Mouse (Mus musculus) brain, embryonic 14.5 days (tissue): ENCODE results near the gene Zfp329.

Experiments used
- CTCF ChIP-seq: fragments of 200-500 bp; IDR thresholded peaks from 2 replicates; pipeline ENCODE4 v1.5.1; 2012; ENCODE audit warnings: inconsistent platforms, mild to moderate bottlenecking, moderate library complexity, borderline replicate concordance; ENCODE audit not compliant: insufficient read depth, insufficient read length; ENCODE audit errors: extremely low read depth
- POLR2A ChIP-seq: fragments of 200-500 bp; IDR thresholded peaks from 2 replicates; pipeline ENCODE4 v1.6.1; 2012; ENCODE audit warnings: mild to moderate bottlenecking, inconsistent platforms, borderline replicate concordance; ENCODE audit not compliant: poor library complexity, insufficient read depth, insufficient read length, severe bottlenecking; ENCODE audit errors: extremely low read depth

DNA sequence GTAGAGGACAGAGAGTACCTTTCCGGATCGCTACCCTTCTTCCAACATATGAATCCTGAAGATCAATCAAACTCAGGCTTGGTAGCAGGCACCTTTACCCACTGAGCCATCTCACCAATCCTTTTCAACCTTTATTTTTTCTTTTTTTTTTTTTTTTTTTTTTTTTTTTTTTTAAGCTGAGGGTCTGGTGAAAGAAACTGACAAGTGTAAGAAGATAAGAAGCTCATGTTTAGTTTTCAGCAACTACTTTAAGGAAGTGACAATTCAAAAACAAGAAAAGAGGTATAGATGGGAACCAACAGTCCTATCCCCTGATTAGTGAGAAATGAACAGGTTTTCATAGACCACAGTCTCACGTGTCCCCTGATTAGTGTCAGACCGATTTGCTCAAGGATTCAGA is 17.1 kb upstream of the Zfp329 start:
- TF ChIP-seq CTCF (no peak), POLR2A (no peak)
